Mouse (Mus musculus) liver, embryonic 14.5 days (tissue): Measurements from ENCODE around the gene Trim41. TPM values are rescaled to one million over a fixed set of nuclear protein-coding genes. Genes with fewer than 3 reads are reported as not detected.
"Not testable (repeated sequence)": the region's sequence is repeated elsewhere in the genome, so short reads cannot be mapped to it uniquely, and the experiment has no call there.

Experiments used
- ATAC-seq: fragments of 200-750 bp; cut with Nextera tagmentation; 2 replicates; pipeline ENCODE4 v1.8.0; 2017; ENCODE audit warnings: moderate number of reproducible peaks, mild to moderate bottlenecking, moderate library complexity; ENCODE audit not compliant: insufficient read depth
- DNase-seq, 3 experiments: peaks; one replicate each; pipeline ENCODE4 v3.0.0-alpha.2; 2012 to 2013; ENCODE audit warnings: low read depth in 3 of 3, low spot score in 3 of 3
- H3K27ac ChIP-seq: fragments of 300-500 bp; sonication (generic); 2 replicates; pipeline ENCODE4 v1.5.1; 2014; ENCODE audit warnings: moderate library complexity, mild to moderate bottlenecking, control low read depth, inconsistent platforms
- H3K27me3 ChIP-seq: fragments of 300-500 bp; sonication (generic); 2 replicates; pipeline ENCODE4 v1.6.1; 2014; ENCODE audit warnings: mild to moderate bottlenecking, low read length, moderate library complexity; ENCODE audit not compliant: control insufficient read depth, insufficient read depth
- H3K36me3 ChIP-seq: fragments of 300-500 bp; sonication (generic); replicated peaks from 2 replicates; pipeline ENCODE4 v1.6.1; 2014; ENCODE audit warnings: low read depth; ENCODE audit not compliant: control insufficient read depth, insufficient read depth
- H3K4me1 ChIP-seq, 2 experiments: fragments of 200-500 bp in 1 of 2; fragments of 300-500 bp in 1 of 2; sonication (generic) in 1 of 2; replicated peaks; 2 replicates each; pipeline ENCODE4 v1.6.1; 2012 to 2014; ENCODE audit warnings: antibody characterized with exemption in 1 of 2, inconsistent platforms in 1 of 2, low read length in 1 of 2; ENCODE audit not compliant: control insufficient read depth in 2 of 2, insufficient read depth in 2 of 2
- H3K4me2 ChIP-seq: fragments of 300-500 bp; sonication (generic); 2 replicates; pipeline ENCODE4 v1.6.1; 2014; ENCODE audit warnings: low read depth, mild to moderate bottlenecking, control low read depth, moderate library complexity
- H3K4me3 ChIP-seq, 2 experiments: fragments of 200-500 bp in 1 of 2; fragments of 300-500 bp in 1 of 2; sonication (generic) in 1 of 2; 2 replicates each; pipeline ENCODE4 v1.5.1; 2012 to 2014; ENCODE audit warnings: low read depth in 2 of 2, low read length in 2 of 2, mild to moderate bottlenecking in 2 of 2, control low read depth in 1 of 2, inconsistent platforms in 1 of 2, moderate library complexity in 1 of 2; ENCODE audit not compliant: insufficient read depth in 1 of 2
- H3K9ac ChIP-seq: fragments of 300-500 bp; sonication (generic); replicated peaks from 2 replicates; pipeline ENCODE4 v1.6.1; 2014; ENCODE audit warnings: mild to moderate bottlenecking, control low read depth, moderate library complexity
- H3K9me3 ChIP-seq: fragments of 300-500 bp; sonication (generic); 2 replicates; pipeline ENCODE4 v1.6.1; 2016; ENCODE audit warnings: low read length, mixed read lengths; ENCODE audit not compliant: control insufficient read depth
- CTCF ChIP-seq: IDR thresholded peaks from 2 replicates; pipeline ENCODE4 v1.5.1; 2016; ENCODE audit warnings: antibody characterized with exemption, low read depth, control low read depth
- EP300 ChIP-seq: IDR thresholded peaks from 2 replicates; pipeline ENCODE4 v1.6.1; 2016; ENCODE audit warnings: antibody characterized with exemption, low read depth
- WGBS: fragments of 180-500 bp; shearing (Covaris S2); extraction: QIAGEN DNeasy Blood & Tissue Kit; methylation state at CpG from one replicate; pipeline ENCODE4 v1.1.7; 2014; ENCODE audit not compliant: insufficient replicate concordance; 5-methylcytosine and 5-hydroxymethylcytosine counted together
- polyA plus RNA-seq, 2 experiments: library from polyadenylated mRNA; depleted of rRNA in 1 of 2; stranded (reverse) in 1 of 2; unstranded in 1 of 2; fragments of >200 nt; fragmentation: Nextera tagmentation in 1 of 2; extraction: Ambion mirVana in 1 of 2; gene quantifications; 2 replicates each; pipeline versions ENCODE4 v1.2.1 to v1.2.3; 2012 to 2014

Gene Trim41
- polyA plus RNA-seq, 2 experiments = 1.0 to 9.2 TPM

GRCm38 (mm10) chr11:48822768-48823512 lies 5.8 kb upstream of the Trim41 start:
- Histone ChIP-seq H3K27ac (no peak overlapping the region), H3K4me2 (peak overlapping the region; percentile 62), H3K4me3 (peak overlapping the region; percentile 31 to 34), H3K9me3 (no peaks in the 10 kb centered on the region), H3K27me3 (peaks cover 15% of the 10 kb centered on the region), H3K4me1 (peaks cover 9 to 22% of the 10 kb centered on the region in 2 experiments), H3K36me3 (no peaks in the 10 kb centered on the region), H3K9ac (0 out of 2 replicates have a peak overlapping the region, but pooled peaks have one; percentile 10)
- ATAC-seq (no peak), DNase-seq (no peak)
- TF ChIP-seq CTCF (no peak), EP300 (no peak)
- WGBS = 36% methylated on average over 14 of the region's 14 CpGs

DNA sequence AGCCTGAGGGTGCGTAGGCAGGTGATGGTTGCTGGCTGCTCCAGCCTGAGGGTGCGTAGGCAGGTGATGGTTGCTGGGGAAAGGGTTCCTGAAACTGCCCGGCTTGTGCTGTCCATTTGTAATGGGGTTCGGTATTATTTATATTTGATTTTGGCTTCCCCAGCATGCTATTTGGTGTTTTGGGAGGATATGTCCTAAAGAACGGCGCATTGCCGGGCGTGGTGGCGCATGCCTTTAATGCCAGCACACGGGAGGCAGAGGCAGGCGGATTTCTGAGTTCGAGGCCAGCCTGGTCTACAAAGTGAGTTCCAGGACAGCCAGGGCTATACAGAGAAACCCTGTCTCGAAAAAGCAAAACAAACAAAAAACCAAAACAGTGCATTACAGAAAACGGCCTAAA lies 4.1 kb upstream of the Trim41 start:
- not testable (repeated sequence) for DNase-seq, H3K9me3 ChIP-seq, H3K9ac ChIP-seq, H3K4me2 ChIP-seq, H3K27ac ChIP-seq, H3K4me3 ChIP-seq, H3K36me3 ChIP-seq, ATAC-seq
- H3K4me1 ChIP-seq = peaks cover 4 to 19% of the 10 kb centered on the region in 2 experiments; a peak in 3 of 4 replicates
- WGBS = 78% methylated on average over 14 of the region's 14 CpGs
- H3K27me3 ChIP-seq = peaks cover 11% of the 10 kb centered on the region

DNA sequence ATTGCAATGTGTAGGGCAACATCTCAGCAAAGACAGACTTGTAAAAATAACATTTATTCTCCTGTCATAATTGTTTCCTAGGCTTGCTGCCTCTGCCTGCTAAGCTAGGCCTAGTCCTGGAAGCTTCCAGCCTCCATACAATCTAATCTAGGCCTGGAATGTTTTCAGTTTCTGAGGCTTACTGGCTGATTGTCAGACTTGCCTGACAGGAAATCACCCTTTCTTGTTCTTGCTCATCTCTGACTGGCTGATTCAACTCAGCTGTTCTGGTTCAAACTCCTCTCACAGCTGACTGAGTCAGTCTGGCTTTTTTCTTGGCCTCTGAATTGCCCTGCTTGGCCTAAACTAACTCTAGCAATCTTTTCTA lies 3.1 kb upstream of the Trim41 start:
- peaks cover 9 to 28% of the 10 kb centered on the region in 2 experiments; a peak in 3 of 4 replicates for H3K4me1 ChIP-seq
- H3K27ac ChIP-seq = no peak overlapping the region
- ATAC-seq (no peak), DNase-seq (no peak)
- no peak overlapping the region for H3K4me2 ChIP-seq
- peaks cover 11% of the 10 kb centered on the region for H3K27me3 ChIP-seq
- no peaks in the 10 kb centered on the region; the same call in 1 of the 2 replicates for H3K36me3 ChIP-seq
- no peak for TF ChIP-seq EP300
- TF ChIP-seq CTCF = no peak
- no peak overlapping the region for H3K4me3 ChIP-seq
- H3K9ac ChIP-seq = no peak overlapping the region
- no peaks in the 10 kb centered on the region for H3K9me3 ChIP-seq

DNA sequence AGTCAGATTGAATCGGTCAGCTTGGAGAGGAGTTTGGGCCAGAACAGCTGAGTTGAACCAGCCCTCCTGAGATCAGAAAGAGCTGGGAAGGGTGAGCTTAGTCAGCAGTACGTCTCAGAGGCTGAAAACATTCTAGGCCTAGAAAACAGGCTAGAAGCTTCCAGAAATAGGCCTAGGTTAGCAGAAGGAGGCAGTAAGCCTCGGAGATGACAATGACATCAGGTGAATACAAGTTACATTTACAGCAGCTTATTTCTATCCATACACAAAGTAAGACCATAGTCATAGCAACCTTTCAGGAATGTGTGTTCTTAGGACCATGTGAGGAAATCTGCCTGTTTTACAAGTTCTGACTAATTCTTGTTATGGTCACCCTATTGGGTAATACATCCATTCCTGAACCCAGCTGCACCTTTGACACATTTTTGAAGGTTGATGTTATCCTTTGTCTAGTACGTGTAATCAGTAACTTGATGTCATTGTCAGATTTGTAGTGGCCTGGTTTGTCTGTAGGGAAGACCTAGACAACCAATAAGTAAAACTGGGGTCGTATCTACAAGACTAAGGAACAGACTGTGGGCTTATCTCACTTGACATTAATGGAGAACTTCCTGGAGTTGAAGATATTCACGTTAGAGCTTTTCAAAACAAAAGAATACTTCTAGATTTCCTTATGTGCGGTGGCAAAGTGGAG lies 2.6 kb upstream of the Trim41 start:
- no peak overlapping the region for H3K4me3 ChIP-seq
- TF ChIP-seq EP300 (no peak), CTCF (no peak)
- H3K27ac ChIP-seq = no peak overlapping the region
- DNase-seq (no peak), ATAC-seq (no peak)
- H3K4me2 ChIP-seq = no peak overlapping the region
- H3K9me3 ChIP-seq = no peaks in the 10 kb centered on the region
- peaks cover 9 to 28% of the 10 kb centered on the region in 2 experiments; a peak in 3 of 4 replicates for H3K4me1 ChIP-seq
- no peak overlapping the region for H3K9ac ChIP-seq
- peaks cover 8% of the 10 kb centered on the region for H3K27me3 ChIP-seq
- H3K36me3 ChIP-seq = no peaks in the 10 kb centered on the region; the same call in 1 of the 2 replicates
- WGBS = 35% methylated on average over 7 of the region's 7 CpGs

GRCm38 (mm10) chr11:48818346-48818745 lies 1.2 kb upstream of the Trim41 start:
- Histone ChIP-seq H3K9me3 (no peaks in the 10 kb centered on the region), H3K36me3 (no peaks in the 10 kb centered on the region; the same call in 1 of the 2 replicates), H3K27ac (peak overlapping the region; percentile 86), H3K9ac (peak overlapping the region; percentile 93), H3K4me3 (peak overlapping the region; percentile 78 to 84), H3K4me1 (peaks cover 7 to 17% of the 10 kb centered on the region in 2 experiments), H3K27me3 (no peaks in the 10 kb centered on the region), H3K4me2 (peak overlapping the region; percentile 97)
- peak; percentile 88 to 93 (median 90) for DNase-seq
- WGBS = under 1% methylated on average over 16 of the region's 16 CpGs
- TF ChIP-seq EP300 (peak; percentile 37; the same call in 1 of the 2 replicates), CTCF (no peak)
- peak; percentile 1; the same call in 1 of the 2 replicates for ATAC-seq
